Mouse (Mus musculus) yolk sac, embryonic 10.5 days (tissue): Measurements from ENCODE around the gene Sf3a3.

ENCODE experiments used
- DNase-seq: peaks from one replicate; pipeline ENCODE4 v3.0.0-alpha.2; 2017; ENCODE audit warnings: low spot score

Gene Sf3a3

DNA sequence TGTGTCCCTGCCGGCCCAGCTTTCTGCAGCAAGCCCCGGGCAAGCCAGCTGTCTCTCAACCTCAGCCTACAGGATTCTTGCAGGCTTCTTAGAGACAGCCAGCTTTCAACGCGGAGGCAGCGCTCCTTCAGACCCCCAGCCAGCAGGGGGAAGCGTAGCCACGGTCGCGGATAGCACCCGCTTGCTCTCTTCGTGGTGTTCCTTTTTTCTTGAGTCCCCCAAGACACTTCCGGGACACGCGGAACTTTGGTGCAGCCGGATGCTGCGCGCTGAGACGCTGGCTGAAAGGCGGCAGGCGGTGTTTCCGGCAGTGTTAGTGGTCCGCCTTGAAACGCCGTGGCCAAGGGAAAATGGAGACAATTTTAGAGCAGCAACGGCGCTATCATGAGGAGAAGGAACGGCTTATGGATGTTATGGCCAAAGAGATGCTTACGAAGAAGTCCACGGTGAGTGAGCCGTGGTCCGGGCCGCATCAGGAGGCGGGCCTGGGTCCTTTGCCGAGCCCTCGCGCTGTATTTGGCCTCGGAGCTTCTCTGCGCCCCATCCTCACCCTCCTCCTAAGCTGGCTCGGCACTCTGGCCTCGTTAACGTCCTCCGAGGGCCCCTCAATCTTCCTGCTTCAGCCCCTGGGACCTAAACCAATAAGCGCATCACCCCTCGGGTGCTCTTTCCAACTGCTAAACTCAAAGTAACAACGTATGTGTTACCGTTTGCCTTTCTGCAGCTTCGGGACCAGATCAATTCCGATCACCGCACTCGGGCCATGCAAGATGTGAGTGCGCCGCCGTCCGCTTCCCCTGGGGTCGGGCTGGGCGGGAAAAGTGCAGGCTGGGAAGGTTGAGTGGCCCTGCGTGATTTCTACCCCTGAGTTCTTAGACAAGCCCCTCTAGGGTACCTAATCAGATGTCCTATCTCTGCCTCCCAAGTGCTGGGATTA lies at the start of gene Sf3a3:
Gene Sf3a3 (plus strand): TSS at position 232 of the 937 bp plus-strand sequence.
- DNase-seq, result peak; percentile 93

DNA sequence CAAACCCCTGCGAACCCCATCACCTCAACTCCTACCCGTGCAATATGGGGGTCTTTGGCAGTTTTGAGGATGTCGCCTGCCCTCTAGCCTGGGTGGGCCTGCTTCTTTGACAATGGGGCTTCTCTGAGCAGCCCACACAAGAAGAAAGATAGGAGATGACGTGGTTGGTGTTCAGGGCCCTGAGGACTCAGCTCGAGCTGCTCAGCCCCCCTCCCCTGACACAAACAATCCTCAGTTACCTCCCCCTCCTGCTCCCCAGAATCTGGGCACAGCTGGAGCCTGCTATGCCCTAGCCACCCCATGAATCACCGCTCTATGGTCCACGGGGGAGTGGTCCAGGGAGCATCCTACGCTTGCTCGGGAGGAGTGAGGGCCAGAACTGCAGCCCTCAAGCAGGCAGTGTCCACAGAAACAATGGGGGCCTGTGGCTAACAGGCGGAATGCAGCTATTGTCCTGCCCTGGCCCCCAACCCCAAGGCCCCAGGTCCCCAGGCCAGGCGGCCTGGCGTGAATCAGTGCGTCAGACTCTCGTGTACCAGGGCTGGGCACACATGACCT lies 47.0 kb upstream of the Sf3a3 start:
- no peak for DNase-seq

DNA sequence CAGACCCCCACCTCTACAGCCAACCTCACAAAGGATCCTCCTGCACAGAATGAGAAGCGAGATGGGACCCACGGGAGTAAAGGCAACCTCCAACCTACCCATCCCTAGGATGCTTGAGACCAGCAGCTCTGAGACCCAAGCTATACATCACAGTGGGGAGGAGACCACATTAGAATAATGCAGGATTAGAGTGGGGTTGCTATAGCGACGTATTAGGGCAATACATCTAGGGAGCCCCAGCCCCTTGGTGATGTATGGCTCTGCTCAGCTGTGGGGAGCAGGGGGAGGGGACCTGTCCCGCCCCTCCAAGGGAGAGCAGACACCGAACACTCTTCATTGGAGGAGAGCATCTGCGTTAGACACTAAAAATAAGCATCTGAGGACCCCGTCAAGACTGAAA lies 46.5 kb upstream of the Sf3a3 start:
- DNase-seq, result no peak

DNA sequence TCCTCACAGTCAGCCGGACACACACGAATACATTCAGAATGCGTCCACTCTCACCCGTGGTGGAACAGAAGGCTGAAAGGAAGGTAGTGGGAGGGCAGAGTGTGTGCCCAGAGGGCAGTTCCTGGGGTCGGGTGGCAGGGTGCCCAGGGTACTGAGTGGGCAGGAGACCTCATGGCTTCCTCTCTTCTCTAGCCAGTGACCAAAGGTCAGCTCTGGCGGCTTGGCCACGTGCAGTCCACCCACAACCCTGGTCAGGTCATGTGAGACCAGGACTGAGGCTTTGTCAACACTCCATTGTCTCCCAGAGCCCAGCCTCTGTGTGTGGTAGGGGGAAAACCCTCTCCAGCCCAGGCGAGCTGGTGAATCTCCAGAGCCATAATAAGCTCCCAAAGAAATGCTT lies 44.3 kb upstream of the Sf3a3 start:
- DNase-seq, result peak; percentile 29

DNA sequence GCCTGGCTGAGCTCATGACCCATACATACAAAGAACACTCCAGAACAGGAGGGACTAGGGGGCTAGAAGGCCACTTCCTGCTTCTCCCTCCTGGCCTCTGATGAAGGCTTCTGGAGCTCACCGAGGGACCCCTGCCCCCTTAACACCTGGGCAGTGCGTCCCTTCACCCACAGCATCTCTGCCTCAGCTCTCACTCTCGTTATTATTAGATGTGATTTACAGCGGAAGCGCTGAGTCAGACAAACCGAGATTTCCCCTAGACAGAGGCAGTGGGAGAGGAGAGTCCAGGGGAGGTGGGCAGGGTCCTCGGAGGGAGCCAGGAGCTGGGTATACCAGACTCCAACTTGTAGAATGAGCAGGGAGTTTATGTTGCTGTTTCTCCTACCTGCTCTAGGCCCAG lies 43.0 kb upstream of the Sf3a3 start:
- DNase-seq, result no peak

DNA sequence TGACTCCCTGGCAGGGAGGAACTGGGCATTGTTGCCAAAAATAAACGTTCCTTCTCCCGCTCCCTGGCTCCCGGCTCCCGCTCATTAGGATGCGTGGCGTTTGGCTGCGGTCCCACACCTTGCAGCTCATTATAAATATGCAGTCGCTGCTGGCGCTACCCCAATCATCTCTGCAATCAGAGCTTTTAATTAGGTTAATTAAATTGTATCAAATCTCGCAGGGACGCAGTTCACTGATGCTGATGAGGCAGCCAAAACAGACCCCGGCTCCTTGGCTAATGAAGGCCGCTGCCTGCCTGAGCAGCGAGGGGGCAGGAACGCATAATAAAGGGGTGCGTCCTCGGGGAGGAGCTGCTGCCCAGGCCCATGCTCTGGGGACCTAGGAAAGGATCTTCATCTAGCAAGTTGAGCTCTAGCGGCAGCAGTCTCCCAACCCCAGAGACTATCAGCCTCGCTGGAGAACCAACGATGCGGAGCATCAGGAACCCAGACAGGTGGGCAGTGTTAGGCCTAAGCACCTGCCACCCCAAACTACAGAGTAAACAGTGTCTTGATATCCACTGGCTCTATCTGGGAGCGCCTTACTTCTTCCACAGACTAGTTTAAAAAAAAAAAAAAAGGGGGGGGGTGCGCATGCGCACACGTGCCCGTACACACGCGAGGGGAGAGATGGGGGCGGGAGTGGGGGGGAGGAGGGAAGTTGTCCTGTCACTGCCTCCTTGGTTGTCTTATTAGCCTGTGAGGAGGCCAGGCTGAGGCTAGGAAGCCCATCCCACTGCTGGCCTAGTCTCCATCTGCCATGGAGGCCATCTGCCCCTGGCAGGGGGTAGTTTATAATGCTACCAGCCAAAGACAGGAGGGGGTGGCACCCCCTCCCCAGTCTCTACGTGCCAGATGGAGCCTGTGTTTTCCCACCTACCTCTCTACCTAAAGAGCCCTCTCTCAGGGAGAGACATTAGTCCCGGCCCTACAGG lies 41.9 kb upstream of the Sf3a3 start:
- DNase-seq, result no peak

DNA sequence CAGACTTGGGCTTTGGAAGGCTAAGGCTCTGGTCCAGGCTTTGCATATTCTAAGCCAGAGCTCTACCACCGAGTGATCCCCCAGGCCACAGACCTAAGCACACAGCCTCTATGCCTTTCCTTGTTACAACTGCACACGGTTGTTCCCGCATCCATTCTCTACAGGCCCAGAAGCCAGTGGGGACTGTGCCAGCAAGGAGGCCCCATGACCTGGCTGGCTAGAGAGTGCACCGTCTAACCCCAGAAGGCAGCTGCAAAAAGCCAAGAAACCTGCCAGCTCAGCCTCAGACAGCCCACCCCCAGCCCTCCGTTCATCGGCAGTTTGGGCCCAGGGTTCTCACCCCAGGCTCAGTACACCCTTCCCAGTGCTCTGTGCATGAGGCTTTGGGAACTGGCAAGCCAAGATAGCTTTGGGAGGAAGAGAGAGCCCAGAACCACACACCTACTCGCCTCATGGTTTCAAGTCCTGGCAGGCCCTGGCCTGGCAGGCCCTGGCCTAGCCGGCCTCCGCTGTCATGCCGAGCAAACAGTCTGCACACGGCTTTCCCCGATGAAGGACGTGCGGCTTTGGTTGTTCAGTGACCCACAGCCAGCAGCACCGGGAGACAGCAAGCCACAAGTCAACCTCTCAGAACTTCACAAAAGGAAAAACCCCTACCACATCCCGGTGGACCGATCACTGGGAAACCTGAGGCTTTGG lies 40.1 kb upstream of the Sf3a3 start:
- DNase-seq, result no peak

DNA sequence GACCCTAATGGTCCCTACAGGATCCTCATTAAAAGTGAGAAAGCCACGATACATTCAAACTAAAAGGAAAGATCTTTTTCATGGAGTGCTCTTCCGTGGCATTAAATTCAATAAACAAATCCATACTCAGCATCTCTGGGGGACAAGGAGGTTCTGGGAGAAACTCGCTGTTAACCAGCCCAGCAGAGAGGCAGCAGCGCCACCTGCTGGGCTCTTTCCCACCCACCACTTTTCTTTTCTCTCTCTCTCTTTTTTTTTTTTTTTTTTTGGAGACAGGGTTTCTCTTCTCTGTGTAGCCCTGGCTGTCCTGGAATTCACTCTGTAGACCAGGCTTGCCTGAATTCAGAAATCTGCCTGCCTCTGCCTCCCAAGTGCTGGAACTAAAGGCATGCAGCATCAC lies 39.5 kb upstream of the Sf3a3 start:
- DNase-seq, result no peak

DNA sequence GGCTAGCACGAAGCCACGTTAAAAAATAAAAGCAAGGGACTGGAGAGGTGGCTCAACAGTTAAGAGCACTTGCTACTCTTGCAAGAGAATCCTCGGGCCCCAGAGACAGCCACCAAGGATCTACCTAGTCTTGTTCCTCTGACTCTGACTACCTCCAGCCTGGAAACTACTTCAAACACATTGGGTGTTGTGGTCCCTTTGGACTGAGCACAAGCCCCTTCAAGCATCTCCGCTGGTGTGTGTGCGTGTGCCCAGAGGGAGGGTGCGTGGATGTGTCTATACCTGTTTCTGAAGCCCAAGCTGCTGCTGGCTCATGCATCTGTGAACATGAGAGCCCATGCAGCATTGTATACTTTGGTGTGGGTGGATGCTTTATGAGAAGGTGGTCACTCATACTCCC lies 38.6 kb upstream of the Sf3a3 start:
- DNase-seq, result no peak

DNA sequence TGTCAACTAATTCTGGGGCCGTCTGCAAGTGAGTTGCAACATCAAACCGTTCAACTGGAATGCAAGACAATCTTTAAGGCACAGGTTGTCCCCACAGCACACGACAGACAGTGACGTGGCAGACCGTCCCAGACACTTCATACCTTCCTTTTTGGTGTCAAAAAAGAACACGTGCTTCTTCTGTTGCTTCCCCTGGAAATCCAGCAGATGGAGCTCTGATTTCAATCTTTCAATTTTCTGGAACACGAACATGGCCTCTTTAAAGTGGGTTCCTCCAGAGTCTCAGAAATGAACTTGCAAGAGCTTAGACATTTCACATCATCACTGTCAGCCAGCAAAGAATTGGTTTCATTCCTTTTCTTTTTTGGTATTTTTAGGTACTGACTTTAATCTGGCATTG lies 32.3 kb upstream of the Sf3a3 start:
- DNase-seq, result no peak

DNA sequence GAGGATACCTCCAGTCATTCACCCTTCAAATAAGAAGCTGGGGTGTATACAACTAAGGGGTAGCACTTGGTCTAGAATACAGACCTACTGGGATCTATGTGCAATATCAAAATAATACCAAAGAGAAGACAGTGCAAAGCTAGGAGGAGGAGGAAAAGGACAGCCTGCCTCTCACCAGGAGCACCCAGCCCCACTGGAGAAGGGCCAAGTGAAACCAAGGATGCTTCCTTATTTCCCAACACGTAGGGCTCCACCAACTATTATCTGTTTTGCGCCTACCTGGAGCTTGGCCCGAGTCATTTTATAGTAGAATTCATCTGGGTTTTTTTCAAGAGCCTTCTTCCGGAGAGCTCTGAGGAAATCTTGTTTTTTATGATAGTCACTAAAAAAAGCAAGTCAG lies 31.1 kb upstream of the Sf3a3 start:
- DNase-seq, result no peak

DNA sequence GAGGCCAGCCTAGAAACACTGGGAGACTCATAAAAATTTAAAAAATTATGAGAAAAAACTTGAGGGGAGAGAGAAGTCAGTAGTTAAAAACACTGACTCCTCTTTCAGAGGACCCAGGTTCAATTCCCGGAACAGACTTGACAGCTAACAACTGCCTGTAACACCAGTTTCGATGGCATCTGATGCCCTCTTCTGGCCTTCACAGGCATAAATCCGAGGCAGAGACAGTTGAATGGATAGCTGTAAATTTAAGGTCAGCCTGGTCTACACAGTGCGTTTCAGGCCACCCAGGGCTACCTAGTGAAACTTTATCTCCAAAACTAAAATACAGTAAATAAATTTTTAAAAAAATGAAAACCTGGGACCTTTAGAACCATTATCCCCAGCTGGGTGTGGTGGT lies 29.6 kb upstream of the Sf3a3 start:
- no peak for DNase-seq

DNA sequence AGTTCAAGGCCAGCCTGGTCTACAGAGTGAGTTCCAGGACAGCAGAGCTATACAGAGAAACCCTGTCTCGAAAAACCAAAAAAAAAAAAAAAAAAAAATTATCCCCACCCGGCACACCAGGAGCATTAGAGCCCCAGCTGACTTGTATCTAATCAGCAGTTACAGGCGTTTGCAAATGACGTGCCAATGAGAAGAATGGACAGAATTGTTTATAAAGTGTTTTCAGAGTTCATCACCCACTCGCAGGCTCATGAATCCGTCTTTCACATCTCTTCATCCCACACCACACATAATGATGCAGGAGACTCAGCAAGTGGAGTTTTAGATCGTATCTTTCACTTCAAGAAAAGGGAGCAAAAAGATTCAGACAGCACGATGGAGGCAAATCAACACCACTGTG lies 29.1 kb upstream of the Sf3a3 start:
- no peak for DNase-seq

DNA sequence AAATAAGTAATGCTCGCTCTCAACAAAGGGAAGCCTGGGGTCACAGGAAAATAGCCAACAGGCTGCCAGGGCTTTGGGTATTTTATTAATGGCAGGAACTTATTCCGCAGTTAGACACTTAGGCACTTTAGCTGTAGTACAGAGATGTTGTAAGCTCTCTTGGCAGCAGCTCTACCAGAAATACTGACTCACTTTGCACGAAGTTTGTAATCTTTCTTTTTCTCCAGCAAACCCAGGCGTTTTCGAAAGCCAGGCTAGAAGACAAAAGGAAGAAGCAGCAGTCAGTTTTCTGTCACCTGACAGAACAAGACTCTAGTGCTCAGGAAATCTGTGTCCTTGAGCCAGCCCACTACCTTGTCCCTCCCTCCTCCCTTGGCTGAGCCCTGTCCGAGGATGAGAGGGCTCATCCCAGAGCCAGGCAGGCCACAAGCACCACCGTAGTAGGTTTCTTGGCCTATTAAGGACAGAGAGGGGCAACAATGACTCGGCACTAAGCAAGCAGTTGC lies 28.6 kb upstream of the Sf3a3 start:
- DNase-seq, result no peak

DNA sequence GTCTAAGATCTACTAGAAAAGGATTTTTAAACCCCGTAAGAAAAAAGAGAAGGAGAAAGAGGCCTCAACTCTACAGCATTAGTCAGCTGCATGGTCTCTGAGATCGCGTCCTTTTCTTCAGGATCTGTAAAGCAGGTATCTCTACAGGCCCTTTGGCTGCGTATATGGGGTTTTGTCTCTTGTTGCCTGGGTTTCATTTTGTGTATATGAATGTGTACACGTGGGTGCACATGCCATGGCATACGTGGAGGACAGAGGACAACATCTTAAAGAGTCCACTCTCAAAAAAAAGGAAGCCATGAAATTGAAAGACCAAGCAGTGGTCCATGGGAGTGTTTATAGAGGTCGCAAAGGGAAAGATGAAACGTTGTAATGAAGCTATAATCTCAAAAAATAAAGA lies 23.1 kb upstream of the Sf3a3 start:
- no peak for DNase-seq

DNA sequence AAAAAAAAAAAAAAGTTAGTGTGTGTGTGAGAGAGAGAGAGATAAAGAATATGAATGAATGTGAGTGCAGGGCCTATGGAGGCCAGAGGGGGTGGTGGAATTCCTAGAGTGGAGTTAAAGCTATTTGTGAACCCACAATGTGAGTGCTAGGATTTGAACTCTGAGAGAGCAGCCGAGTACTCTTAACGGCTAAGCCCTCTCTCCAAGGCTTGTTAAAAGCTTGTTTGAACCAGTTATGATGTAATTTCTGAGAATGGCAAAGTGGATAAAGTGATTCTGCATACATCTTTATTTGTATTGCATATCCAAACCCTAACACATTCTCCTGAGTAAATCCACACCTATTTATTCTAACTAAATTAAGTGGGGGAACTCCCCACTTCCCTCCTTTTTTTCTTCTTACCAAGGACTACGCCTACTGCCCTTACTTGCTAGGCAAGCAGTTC lies 22.1 kb upstream of the Sf3a3 start:
- DNase-seq, result no peak

DNA sequence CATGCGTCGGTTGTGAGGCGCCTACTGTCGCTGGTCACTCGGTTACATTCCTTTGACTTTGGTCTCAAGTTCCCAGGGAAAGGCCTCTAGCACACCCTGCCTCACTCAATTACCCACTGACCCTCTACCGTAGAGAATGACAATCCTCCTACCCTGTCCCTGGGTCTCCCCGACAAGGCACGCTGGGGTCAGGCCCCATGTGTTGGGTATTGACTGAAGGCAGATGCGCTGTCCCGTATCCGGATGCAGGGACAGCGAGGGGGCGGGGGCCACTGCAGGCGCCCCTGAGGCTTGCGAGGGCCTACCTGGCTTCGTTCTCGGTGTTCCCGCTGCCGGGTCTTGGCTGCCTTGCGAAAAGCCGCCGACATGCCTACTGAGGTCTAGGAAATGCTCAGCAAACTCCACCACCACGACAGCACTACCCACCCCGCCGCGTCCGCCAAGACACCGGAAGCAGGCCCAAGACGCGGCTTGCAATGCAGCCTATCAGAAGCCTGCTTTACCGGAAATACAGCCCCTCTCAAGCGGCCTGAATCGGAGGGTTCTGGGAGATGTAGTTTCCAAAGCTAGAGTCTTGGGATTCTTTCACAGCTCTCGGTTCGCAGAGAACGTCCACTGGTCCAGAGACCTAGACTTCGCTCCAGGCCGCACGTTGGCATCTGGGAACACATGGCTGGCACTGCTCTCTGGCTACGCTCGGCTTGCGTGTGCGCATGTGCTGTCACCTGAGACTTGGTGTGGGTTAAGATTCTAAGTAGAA lies 21.3 kb upstream of the Sf3a3 start, which contains the start of gene Utp11:
Gene Utp11 (minus strand): TSS at position 466 of the 760 bp plus-strand sequence.
- peak; percentile 92 for DNase-seq

DNA sequence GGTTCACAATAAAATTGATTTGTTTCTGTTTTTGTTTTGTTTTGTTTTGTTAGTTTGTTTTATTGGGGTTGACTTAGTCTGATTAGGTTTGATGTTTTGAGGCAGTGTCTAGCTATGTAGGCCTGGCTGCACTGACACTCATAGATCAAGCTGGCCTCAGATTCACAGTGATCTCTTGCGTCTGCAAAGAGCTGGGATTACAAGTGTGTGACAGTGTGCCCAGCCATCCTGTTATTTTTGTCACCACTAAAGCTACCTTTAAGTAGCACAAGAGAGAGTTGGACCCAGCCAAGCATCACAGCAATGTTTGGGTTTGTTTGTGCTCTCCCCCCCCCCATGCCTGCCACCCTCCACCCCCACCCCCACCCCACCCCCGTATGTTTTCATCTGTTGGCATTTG lies 20.0 kb upstream of the Sf3a3 start:
- no peak for DNase-seq

DNA sequence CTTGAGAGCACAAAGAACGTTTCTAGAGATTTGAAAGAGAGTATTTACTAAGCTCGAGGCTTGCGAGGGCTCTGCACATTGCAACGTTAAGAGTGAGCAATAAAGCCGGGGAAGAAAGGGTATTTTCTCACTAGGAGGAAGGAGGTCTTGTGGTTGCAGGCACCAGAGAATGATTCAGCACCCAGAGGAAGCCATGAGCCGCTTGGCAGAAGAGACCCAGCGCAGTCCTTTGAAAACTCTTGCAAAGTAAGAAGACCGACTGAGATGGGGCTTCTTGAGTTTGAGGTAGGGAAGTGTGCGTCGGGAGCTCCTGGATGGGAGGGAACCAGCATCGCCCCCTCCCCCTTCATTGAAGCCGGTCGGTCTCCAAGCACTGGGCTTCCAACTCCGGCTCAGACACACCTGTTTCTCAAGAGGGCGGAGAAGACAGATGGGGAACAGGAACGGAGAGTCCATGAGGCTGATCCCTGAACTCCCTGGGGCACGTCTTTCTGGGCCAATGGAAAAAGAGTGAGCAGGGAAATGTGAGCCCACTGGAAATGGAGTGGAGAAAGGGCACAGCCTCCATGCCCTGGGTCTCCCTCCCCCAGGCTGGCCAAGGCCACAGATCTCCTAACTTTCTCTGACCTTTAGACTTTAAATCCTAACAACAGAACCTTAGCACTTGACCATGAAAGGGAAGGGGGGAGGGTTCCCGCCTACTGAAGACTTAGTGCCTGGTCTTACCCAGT lies 18.6 kb upstream of the Sf3a3 start:
- peak; percentile 50 for DNase-seq

DNA sequence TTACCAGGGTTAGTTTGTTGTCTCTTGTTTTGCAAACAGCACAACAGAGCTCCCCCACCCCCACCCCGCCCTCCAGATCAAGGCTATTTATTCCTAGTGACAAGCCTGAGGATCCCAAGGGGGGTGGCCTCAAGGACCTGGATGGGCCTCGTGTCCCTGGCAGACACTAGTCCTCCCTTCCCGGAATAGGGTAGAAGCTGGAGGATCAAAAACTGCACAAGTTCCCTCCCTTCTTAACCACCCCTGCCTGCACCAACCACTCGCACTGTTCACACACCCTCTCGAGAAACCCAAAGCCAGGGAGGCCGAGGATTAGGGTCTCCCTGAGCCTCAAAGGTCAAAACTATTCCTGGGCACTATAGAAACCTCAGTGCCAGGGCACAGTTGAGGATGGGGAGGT lies 14.8 kb upstream of the Sf3a3 start:
- DNase-seq, result no peak
